Mouse (Mus musculus): ENCODE measurements at regions not wholly inside any gene's neighbourhood (a gene's known extent, or its start where the extent isn't known, plus 50 kb on each side); places are given as distances from the start of the nearest gene placed in this dataset.

DNA sequence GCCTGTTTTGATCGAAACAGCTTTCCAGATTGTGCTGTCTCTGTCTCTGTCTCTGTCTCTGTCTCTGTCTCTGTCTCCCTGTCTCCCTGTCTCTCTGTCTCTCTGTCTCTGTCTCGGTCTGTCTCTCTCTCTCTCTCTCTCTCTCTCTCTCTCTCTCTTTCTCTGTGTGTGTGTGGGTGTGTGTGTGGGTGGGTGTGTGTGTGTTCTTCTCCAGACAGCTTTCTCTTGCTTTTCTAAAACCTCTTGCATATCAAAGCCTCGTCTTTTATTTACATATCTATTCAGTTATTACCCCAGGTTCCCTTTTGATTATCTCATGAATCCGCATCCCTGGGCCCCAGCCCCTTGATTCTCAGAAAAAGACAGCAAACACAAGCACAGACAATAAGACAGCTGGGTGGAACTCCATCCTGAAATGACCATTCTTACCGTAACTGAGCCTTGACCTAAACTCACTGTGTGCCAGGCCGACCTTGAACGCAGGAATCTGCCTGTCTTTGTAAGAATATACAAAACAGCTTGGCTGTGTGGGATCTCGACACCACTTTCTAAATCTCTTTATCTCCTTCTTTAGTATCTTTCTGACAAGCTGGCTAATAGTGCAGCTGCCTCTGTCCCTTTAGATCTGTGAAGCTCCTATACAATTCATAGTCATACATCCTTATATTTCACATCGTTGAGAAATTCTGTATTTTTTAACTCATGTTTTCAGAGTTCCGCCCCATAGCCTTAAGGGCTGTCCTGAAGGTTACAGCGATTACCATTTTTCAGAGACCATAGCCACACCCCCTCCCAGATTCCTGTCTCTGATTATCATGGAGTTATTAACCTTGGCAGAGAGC is 141.3 kb downstream of the Rnd3 start:
- no peaks in the 10 kb centered on the region for H3K9me3 ChIP-seq
- H3K4me2 ChIP-seq, result no peak overlapping the region
- no peak overlapping the region for H3K4me3 ChIP-seq (replicated peaks)
- no peaks in the 10 kb centered on the region for H3K36me3 ChIP-seq (replicated peaks)
- peaks cover 18% of the 10 kb centered on the region for H3K4me1 ChIP-seq
- H3K27ac ChIP-seq, result peak overlapping the region; percentile 38; the same call in 1 of the 2 replicates
- H3K9ac ChIP-seq, result no peak overlapping the region
- 36% methylated on average over 11 of the region's 11 CpGs for WGBS
- H3K27me3 ChIP-seq, result no peaks in the 10 kb centered on the region
- peak; percentile 61; the same call in 1 of the 2 replicates for ATAC-seq (ENCODE audit: low FRiP score)

DNA sequence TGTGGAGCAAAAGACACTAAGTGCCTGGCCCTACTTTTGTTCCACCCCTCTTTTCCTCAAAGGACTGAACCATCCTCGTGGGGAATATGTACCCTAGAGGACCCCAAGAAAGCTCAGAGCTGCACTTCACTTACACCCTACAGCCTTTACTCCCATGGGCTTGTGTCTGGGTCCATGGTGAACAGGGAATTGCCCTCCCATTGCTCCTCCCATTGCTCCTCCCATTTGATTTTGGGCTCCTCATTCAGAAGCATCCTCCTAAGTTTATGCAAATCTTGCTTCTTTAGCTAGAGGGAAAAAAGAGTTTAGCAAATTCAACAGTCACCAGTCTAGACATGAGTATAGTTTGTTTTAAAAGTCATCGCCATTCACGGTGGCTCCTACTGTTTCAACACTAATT is 142.1 kb downstream of the Rnd3 start:
- Histone ChIP-seq H3K4me2 (no peak overlapping the region), H3K4me3 (replicated peaks) (no peak overlapping the region), H3K9me3 (no peaks in the 10 kb centered on the region), H3K27me3 (no peaks in the 10 kb centered on the region), H3K36me3 (replicated peaks) (no peaks in the 10 kb centered on the region), H3K9ac (no peak overlapping the region), H3K27ac (no peak overlapping the region), H3K4me1 (peaks cover 21% of the 10 kb centered on the region)
- WGBS, result 65% methylated on average over 3 of the region's 3 CpGs
- ATAC-seq (ENCODE audit: low FRiP score), result no peak

DNA sequence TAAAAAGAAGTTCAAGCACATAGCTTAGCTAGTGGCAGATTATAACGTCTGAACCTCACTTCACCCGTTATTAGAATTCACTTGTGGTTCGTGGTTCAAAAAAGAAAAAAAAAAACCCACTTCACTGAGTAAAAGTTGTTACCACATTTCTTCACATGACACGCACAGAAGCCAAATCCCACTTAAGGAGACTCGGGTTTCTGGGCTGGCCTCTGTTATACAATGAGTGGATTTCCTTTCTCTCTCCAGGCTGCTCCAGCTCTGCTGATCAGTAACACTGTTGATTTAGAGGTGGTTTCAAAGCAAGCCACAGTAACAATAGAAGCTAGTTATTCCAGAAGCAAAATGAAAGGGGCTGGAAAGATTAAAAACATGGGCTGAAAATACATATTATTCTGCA is 147.4 kb downstream of the Rnd3 start:
- Histone ChIP-seq H3K9ac (no peak overlapping the region), H3K36me3 (replicated peaks) (no peaks in the 10 kb centered on the region), H3K4me1 (peaks cover 10% of the 10 kb centered on the region), H3K4me3 (replicated peaks) (no peak overlapping the region), H3K27me3 (no peaks in the 10 kb centered on the region), H3K9me3 (no peaks in the 10 kb centered on the region), H3K4me2 (no peak overlapping the region), H3K27ac (no peak overlapping the region)
- no peak for ATAC-seq (ENCODE audit: low FRiP score)
- whole genome bisulfite sequencing, result 28% methylated on average over 5 of the region's 5 CpGs

GRCm38 (mm10) chr2:50983883-50984410 is 165.0 kb downstream of the Rnd3 start:
- no peak for ATAC-seq (ENCODE audit: low FRiP score)
- Histone ChIP-seq H3K4me2 (no peak overlapping the region), H3K4me3 (replicated peaks) (no peak overlapping the region), H3K4me1 (peaks cover 11% of the 10 kb centered on the region; the same call in 1 of the 2 replicates), H3K36me3 (replicated peaks) (no peaks in the 10 kb centered on the region), H3K9ac (no peak overlapping the region), H3K9me3 (no peaks in the 10 kb centered on the region), H3K27me3 (no peaks in the 10 kb centered on the region), H3K27ac (no peak overlapping the region)
- 63% methylated on average over 2 of the region's 2 CpGs for WGBS

GRCm38 (mm10) chr2:50982571-50982970 is 166.3 kb downstream of the Rnd3 start:
- no peaks in the 10 kb centered on the region for H3K9me3 ChIP-seq
- no peak overlapping the region for H3K4me3 ChIP-seq (replicated peaks)
- H3K4me2 ChIP-seq, result no peak overlapping the region
- H3K4me1 ChIP-seq, result peaks cover 3% of the 10 kb centered on the region; the same call in 1 of the 2 replicates
- H3K27ac ChIP-seq, result no peak overlapping the region
- H3K36me3 ChIP-seq (replicated peaks), result no peaks in the 10 kb centered on the region
- WGBS, result 87% methylated on average over 5 of the region's 5 CpGs
- ATAC-seq (ENCODE audit: low FRiP score), result no peak
- no peak overlapping the region for H3K9ac ChIP-seq
- no peaks in the 10 kb centered on the region for H3K27me3 ChIP-seq

- Histone ChIP-seq H3K36me3 (replicated peaks) (no peaks in the 10 kb centered on the region), H3K4me3 (replicated peaks) (no peak overlapping the region), H3K27ac (no peak overlapping the region), H3K27me3 (no peaks in the 10 kb centered on the region), H3K4me1 (peaks cover 2% of the 10 kb centered on the region; the same call in 1 of the 2 replicates), H3K4me2 (no peak overlapping the region), H3K9me3 (no peaks in the 10 kb centered on the region), H3K9ac (no peak overlapping the region)
- no peak for ATAC-seq (ENCODE audit: low FRiP score)
- 75% methylated on average over 1 of the region's 1 CpGs for WGBS
These were observed 170.6 kb downstream of the Rnd3 start for GRCm38 (mm10) chr2:50978356-50978755.

DNA sequence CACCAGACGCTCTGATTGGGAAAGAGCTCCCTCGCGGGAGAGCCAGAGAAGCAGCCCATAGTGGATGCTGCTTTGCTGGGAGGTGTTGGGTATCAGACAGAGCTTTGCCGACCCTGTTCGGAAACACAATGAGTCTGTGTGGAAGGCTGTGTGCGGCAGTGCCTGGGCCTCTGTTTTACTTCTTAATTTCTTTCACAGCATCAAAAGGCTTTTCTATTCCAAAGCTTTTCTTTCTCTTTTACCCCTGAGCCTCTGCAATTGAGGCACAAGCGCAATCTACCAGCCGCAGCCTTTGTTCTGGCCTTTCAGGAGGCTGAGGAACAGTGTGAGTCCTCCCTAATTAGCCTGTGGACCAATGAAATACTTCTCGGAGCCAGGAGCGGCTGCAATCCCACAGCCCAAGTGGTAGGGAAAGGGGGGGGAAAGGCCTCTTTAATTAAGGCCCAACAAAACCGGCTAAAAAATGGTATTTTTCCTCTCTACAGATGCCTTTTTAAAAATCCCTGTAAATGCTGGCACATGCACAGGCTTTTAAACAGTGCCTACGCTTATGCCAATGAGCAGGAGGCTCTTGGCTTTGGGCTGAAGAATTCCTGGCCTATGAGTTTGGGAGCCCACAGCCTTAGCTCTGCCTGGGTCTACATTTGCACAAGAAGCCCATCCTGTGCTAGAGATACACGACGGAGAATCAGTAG is 177.6 kb downstream of the Rnd3 start:
- H3K4me2 ChIP-seq, result peak overlapping the region; percentile 27
- H3K9me3 ChIP-seq, result 0 out of 2 replicates have a peak, but pooled peaks cover 3% of the 10 kb centered on the region
- peak overlapping the region; percentile 93 for H3K27ac ChIP-seq
- ATAC-seq (ENCODE audit: low FRiP score), result peak; percentile 95
- peaks cover 45% of the 10 kb centered on the region for H3K4me1 ChIP-seq
- no peaks in the 10 kb centered on the region for H3K36me3 ChIP-seq (replicated peaks)
- 1% methylated on average over 14 of the region's 14 CpGs for WGBS
- no peak overlapping the region for H3K9ac ChIP-seq
- H3K27me3 ChIP-seq, result no peaks in the 10 kb centered on the region
- no peak overlapping the region for H3K4me3 ChIP-seq (replicated peaks)

DNA sequence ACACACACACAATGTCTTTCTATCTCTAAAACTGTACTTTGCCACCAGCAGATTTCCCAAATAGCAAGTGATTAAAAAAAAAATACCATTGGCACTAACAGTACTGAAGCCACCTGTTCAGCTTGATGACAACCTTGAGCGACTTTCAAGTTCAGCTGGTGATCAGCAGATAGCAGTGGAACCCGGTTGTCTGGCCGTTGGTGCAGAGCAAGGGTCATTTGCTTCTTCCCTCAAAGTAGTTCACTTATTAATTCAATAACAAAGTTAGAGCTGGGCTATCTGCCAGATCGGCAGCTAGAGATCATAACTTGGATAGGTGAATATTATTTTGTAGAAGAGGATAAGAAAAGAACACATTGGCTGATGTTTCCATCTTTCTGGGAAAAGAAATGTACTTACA is 180.5 kb downstream of the Rnd3 start:
- H3K4me1 ChIP-seq, result peaks cover 54% of the 10 kb centered on the region
- no peaks in the 10 kb centered on the region for H3K27me3 ChIP-seq
- H3K9ac ChIP-seq, result no peak overlapping the region
- H3K4me3 ChIP-seq (replicated peaks), result no peak overlapping the region
- 82% methylated on average over 4 of the region's 4 CpGs for WGBS
- H3K36me3 ChIP-seq (replicated peaks), result no peaks in the 10 kb centered on the region
- no peak for ATAC-seq (ENCODE audit: low FRiP score)
- H3K4me2 ChIP-seq, result no peak overlapping the region
- 0 out of 2 replicates have a peak, but pooled peaks cover 3% of the 10 kb centered on the region for H3K9me3 ChIP-seq
- no peak overlapping the region for H3K27ac ChIP-seq

DNA sequence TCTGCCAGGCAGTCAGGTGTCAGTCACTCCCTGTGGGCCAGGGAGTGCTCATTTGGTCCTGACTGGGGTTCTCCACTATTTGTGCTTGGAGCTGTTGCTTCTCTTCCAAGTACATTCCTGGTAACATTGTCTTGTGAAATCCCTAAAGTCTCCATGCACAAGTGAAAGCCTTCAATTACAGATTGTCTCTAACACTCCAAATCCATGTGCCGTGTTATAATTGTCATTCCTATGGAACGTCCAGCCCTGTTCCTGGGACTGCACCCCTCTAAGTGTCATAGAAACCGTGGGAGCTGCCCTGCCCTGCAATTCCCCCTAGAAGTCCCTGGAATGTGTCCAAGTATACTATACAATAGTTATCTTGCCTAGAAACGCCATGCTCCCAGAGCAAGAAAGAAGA is 181.1 kb downstream of the Rnd3 start:
- Histone ChIP-seq H3K27ac (peak overlapping the region; percentile 73; the same call in 1 of the 2 replicates), H3K36me3 (replicated peaks) (no peaks in the 10 kb centered on the region), H3K9me3 (0 out of 2 replicates have a peak, but pooled peaks cover 3% of the 10 kb centered on the region), H3K4me3 (replicated peaks) (no peak overlapping the region), H3K4me2 (no peak overlapping the region), H3K4me1 (peaks cover 52% of the 10 kb centered on the region), H3K9ac (no peak overlapping the region), H3K27me3 (no peaks in the 10 kb centered on the region)
- no peak for ATAC-seq (ENCODE audit: low FRiP score)
- WGBS, result 35% methylated on average over 4 of the region's 4 CpGs

- H3K36me3 ChIP-seq (replicated peaks), result no peaks in the 10 kb centered on the region
- peaks cover 47% of the 10 kb centered on the region for H3K4me1 ChIP-seq
- WGBS, result 23% methylated on average over 4 of the region's 4 CpGs
- H3K9ac ChIP-seq, result no peak overlapping the region
- no peaks in the 10 kb centered on the region for H3K27me3 ChIP-seq
- H3K27ac ChIP-seq, result peak overlapping the region; percentile 63
- H3K4me3 ChIP-seq (replicated peaks), result no peak overlapping the region
- ATAC-seq (ENCODE audit: low FRiP score), result peak; percentile 22; the same call in 1 of the 2 replicates
- 0 out of 2 replicates have a peak, but pooled peaks cover 3% of the 10 kb centered on the region for H3K9me3 ChIP-seq
- H3K4me2 ChIP-seq, result no peak overlapping the region
These were observed 181.8 kb downstream of the Rnd3 start for GRCm38 (mm10) chr2:50967133-50967532.

DNA sequence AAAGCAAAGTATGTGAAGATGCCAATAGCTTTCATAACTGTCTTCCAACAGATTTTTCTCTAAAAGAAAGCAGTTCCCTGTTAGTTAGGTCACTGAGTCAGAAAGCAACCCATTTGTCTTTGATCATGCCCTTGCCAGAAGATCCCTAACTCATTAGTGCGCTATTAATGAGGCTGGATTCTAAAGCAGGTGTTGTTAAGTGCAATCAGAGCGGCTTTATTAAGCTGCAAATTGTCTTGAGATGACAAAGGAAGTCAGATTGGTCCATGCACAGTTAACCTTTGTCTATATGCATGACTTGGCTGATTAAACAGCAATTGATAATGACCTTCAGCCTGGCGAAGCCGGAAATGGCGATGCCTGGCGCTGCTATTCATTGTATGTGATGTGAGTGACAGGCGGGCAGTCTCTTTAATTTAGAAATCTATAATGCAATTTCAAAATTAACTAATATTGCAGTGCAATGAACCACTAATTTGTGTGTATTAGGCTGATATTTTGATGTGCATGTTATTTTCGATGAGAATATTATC is 183.4 kb downstream of the Rnd3 start:
- Histone ChIP-seq H3K36me3 (replicated peaks) (no peaks in the 10 kb centered on the region), H3K4me1 (peaks cover 31% of the 10 kb centered on the region), H3K9ac (no peak overlapping the region), H3K27ac (peak overlapping the region; percentile 62; the same call in 1 of the 2 replicates), H3K27me3 (no peaks in the 10 kb centered on the region), H3K4me3 (replicated peaks) (no peak overlapping the region), H3K4me2 (no peak overlapping the region), H3K9me3 (0 out of 2 replicates have a peak, but pooled peaks cover 3% of the 10 kb centered on the region)
- ATAC-seq (ENCODE audit: low FRiP score), result peak; percentile 60
- 33% methylated on average over 8 of the region's 8 CpGs for WGBS

- no peaks in the 10 kb centered on the region for H3K9me3 ChIP-seq
- no peak overlapping the region for H3K4me2 ChIP-seq
- H3K4me1 ChIP-seq, result peaks cover 23% of the 10 kb centered on the region
- no peak overlapping the region for H3K4me3 ChIP-seq (replicated peaks)
- no peak overlapping the region for H3K27ac ChIP-seq
- no peak for ATAC-seq (ENCODE audit: low FRiP score)
- H3K27me3 ChIP-seq, result no peaks in the 10 kb centered on the region
- 88% methylated on average over 3 of the region's 3 CpGs for WGBS
- no peaks in the 10 kb centered on the region for H3K36me3 ChIP-seq (replicated peaks)
- no peak overlapping the region for H3K9ac ChIP-seq
These were observed 184.8 kb downstream of the Rnd3 start for GRCm38 (mm10) chr2:50964062-50964461.
